Mouse (Mus musculus): Measurements from ENCODE around the gene Hdhd3.

The Hdhd3 gene

GRCm38 (mm10) chr4:62503374-62503970, at the start of gene Hdhd3:
TSS of gene Hdhd3 (minus strand) at chr4:62503467.
- no peak for DNase-seq

- no peak for DNase-seq
Observed at GRCm38 (mm10) chr4:62551966-62552365, 48.7 kb upstream of the Hdhd3 start.

DNA sequence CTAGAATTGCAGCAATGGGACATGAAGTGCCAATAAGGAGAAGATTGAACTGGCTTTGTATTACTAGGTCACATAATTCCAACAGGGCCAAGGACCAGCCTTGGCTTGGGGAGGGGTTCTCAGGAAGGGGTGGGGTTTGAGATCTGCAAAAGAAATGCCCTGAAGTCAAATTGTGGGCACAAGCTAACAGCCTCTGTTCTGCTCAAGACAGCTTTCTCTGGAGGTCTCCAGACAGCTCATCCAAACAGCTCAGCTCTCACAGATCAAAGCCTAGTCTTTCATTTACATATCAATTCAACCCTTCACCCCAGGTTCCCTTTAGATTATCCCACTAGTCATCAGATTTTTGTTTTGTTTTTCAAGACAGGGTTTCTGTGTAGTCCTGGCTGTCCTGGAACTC, 41.5 kb upstream of the Hdhd3 start:
- DNase-seq, result no peak

- DNase-seq, result no peak
Observed at GRCm38 (mm10) chr4:62543782-62544181, 40.5 kb upstream of the Hdhd3 start.

- no peak for DNase-seq
Observed at GRCm38 (mm10) chr4:62541802-62542201, 38.5 kb upstream of the Hdhd3 start.

DNA sequence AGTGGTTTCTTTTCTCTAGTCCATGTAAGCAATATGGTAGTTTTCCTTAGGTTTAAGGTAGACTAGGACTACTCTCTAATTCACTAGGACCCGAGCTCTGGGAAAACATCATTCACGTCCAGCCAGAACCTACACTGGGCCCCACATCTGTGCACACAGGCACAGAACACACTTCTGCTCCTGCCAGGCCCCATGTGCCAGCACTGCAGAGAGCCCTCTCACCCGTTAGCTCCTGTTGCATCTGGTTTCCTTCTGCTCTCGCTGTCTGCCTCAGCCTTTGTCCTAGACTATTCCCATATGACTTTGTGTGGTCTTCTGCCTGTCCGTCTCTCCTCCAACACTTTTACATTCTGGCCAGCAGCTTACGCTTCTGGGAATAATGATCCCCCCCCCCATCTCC, 30.5 kb upstream of the Hdhd3 start:
- no peak for DNase-seq

- DNase-seq, result no peak
Observed at GRCm38 (mm10) chr4:62527655-62528054, 24.4 kb upstream of the Hdhd3 start.

GRCm38 (mm10) chr4:62526256-62526655, 23.0 kb upstream of the Hdhd3 start:
- DNase-seq, result no peak

DNA sequence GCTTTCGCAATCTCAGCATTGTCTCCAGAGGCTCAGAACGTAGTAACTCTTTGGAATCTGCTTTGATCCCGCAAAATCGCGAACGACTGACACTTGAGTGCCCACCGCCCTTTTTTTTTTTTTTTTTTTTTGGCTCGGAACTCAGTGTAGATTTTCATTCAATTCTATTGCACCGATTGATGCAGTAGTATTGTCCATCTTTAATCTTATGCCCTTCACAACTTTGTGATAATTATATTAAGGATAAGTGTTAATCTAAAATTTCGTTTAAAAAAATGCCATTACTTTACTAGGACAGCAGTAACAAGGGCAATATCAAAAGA, 22.2 kb upstream of the Hdhd3 start:
- DNase-seq, result no peak

DNA sequence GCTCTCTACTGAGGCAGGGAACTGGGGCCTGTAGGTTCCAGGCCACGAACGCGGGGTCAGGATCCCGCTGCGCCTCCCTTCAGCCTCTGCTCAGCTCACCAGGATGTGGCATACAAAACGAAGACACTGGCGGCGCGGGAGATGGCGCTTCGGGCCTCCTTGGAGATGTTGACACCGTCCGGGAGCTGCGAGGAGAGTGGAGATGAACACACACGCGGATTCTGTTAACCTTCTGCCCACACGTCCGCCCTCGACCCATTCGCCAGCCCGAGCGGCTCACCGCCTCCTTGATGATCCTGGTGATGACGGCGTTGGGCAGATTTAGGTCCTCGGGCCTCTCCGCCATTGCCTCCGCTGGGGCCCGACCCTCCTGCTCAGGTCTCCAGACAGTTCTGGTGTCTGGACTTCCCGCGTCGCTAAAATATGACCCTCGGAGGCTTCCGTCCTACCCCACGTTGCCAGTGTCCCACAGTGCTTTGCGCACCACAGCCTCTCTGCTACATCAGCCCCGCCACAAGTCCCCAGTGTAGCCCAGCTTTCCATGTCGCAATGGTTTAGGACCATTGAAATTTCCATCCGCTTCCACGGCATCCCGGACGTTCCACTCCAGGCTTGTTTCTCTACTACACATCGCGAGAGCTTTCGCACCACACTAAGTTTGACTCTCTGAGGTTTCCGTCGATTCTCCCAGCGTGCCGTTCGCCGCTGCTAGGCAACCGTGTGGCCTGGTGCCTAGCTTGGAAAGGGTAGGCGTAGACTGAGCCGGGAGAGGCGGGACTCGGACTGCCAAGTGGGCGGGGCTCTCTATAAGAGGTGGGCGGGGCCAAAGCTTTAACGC, 21.6 kb upstream of the Hdhd3 start, which contains the start of the genes Pole3 and 4933430I17Rik:
Gene Pole3 (minus strand): TSS at position 418 of the 838 bp plus-strand sequence.
Gene 4933430I17Rik (plus strand): TSS at position 719 of the 838 bp plus-strand sequence.
- DNase-seq, result peak; percentile 99

- no peak for DNase-seq
Observed at GRCm38 (mm10) chr4:62520892-62521400, 17.7 kb upstream of the Hdhd3 start.

DNA sequence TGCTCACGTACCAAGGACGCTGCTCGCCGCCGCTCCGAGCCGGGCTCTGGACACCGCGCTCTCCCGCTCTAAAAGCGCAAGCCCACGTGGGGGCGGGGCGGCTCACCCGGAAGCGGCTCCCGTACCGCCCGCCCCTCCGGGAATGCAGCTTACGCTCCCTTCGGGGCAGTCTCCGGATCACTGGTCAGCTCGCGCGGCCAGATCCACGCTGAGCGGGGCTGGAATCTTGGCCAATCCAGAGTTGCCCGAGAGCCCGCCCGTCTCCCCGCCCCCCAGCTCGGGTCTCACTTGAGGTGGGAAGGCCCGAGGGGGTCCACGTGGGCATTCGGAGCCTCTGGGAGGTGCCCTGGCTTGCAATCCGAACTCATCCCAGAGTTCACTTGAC, 16.6 kb upstream of the Hdhd3 start, which contains the start of gene Alad:
Gene Alad (minus strand): TSS at position 70 of the 385 bp plus-strand sequence.
- DNase-seq, result peak; percentile 95

DNA sequence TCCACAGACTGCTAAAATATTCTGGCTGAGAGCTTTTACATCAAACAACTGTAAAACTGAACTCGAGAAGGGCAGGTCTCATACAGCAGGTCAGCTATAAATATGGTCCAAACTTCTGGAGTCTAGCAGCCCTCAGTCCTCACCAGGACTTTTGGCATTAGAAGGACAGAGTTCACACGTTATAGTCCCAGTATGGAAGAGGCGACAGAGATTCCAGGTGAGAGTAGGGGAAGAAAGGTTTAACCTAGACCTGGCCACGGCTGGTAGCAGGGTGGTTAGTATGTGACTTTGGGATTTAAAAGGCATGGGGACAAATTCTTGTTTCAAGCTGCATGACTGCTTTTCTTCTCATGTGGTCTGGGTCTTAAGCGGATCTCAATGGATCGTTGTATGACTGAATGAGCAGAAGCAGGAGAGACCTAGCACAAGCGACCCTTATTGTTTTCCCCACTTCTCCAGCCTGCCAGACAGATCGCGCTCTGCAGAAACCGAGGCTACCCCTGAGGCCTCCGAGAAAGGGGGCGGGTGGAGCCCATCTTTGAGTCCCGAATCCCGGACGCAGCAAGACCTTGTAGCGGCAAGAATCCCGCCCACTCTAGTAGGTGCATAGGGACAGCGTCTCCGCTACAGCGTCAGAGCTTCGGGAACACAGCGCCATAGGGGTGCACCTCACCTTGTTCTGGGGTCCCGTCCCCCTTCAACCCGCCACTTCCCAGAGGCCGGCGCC, 16.0 kb upstream of the Hdhd3 start:
- DNase-seq, result no peak

DNA sequence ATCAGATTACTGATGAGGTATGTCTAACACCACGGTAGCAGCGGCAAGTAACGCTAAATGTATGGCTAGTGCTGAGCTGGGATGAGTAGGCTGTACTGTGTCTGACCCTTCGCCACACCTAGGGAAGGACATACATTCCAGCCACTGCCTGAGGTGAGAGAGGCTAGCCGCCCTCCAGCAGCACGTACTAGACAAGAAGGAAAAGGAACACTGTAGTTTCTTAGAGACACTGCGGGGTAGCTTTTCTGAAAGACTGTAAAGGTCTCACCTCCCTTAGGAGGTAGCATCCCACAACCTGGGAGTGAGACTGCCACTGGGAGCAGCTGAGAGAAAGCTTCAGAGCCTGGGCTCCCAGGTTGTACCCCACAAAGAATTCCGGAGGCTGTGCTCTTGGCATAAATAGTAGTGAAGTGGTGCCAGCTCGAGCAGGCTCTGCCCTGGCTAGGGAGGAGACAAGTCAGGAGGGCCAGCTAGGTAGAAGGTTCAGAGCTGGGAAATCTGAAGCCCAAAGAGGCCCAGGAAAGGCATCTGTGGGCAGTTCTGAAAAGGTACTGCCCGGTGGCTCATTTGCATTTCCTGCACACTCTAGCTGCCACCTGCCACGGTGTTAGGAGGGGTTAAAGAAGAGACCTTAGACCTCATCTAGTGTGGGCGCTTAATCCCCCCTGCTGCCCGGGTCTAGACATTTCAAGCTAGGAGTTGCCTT, 15.3 kb upstream of the Hdhd3 start:
- no peak for DNase-seq

DNA sequence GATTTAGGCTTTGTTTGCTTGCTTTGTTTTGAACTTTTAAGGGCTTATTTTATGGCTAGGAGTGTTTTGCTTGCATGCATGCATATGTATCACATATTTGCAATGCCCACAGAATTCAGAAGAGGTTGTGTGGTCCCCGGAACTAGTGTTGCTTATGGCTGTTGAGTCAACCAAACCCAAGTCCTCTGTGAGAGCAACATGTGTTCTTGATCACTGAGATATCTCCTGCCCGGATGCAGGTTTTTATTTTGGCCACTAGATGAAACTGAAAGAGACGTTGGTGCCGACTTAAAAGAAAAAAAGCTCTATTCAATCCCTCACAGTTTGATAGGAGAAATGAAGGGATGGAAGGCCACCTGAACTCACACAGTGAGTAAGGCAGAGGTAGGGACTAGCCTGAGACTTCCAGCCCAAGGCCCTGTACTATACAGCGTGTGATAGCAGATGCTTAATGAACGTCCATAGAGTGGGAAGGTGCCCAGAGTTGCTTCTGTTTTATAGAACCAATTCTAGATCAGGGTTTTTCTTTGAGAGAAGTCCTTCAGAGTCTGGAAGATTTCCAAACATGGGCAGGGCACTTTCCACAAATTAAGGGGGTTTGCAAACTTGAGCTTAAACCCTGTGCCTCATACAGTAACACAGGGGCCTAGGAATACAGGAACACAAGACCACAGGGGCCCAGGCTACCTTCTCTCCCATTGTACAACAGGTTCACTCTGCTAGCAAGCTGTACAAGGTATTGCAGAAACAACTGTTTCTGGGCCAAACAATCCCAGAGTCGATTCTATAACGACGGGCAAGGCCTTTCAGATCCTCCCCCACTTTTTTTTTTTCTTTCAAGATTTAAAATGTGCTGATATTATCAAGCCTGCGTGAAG, 14.5 kb upstream of the Hdhd3 start:
- DNase-seq, result no peak

DNA sequence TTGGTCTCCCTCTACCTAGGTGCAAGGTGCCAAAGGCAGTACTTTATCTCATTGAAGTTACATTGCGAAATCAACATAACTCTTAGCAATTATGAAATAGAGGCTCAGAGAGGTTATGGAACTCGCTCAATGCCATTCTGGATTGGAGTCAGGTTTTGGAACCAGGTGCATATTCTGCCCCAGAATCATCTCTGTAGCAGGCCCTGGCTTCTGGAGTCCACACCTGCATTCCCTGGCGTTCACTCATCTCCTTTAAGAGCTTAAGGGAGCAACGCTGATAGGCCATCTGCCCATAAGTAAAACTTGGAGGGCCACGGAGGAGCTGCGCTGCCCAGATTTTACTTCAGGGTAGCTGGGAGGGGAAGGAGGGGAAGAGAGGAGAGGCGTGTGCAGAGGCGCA, 13.8 kb upstream of the Hdhd3 start:
- no peak for DNase-seq

- no peak for DNase-seq
Observed at GRCm38 (mm10) chr4:62516579-62516978, 13.3 kb upstream of the Hdhd3 start.

- no peak for DNase-seq
Observed at GRCm38 (mm10) chr4:62516079-62516478, 12.8 kb upstream of the Hdhd3 start.

GRCm38 (mm10) chr4:62515490-62515889, 12.2 kb upstream of the Hdhd3 start:
- DNase-seq, result no peak

GRCm38 (mm10) chr4:62514995-62515394, 11.7 kb upstream of the Hdhd3 start:
- no peak for DNase-seq

GRCm38 (mm10) chr4:62513998-62514506, 10.8 kb upstream of the Hdhd3 start:
- no peak for DNase-seq

- no peak for DNase-seq
Observed at GRCm38 (mm10) chr4:62509946-62510345, 6.7 kb upstream of the Hdhd3 start.

Data from embryo, embryonic 11 days (tissue).